Mouse (Mus musculus) forebrain, embryonic 13.5 days (tissue): Measurements from ENCODE around the gene Cacng4. TPM values are rescaled to one million over a fixed set of nuclear protein-coding genes. Genes with fewer than 3 reads are reported as not detected.

Experiments used
- ATAC-seq: fragments of 200-750 bp; cut with Nextera tagmentation; 2 replicates; pipeline ENCODE4 v1.8.0; 2017
- H3K27ac ChIP-seq: fragments of 300-500 bp; sonication (generic); 2 replicates; pipeline ENCODE4 v1.5.1; 2015; ENCODE audit warnings: inconsistent platforms, mild to moderate bottlenecking, moderate library complexity
- H3K27me3 ChIP-seq: fragments of 300-500 bp; sonication (generic); 2 replicates; pipeline ENCODE4 v1.6.1; 2015; ENCODE audit warnings: mild to moderate bottlenecking, inconsistent platforms
- H3K36me3 ChIP-seq: fragments of 300-500 bp; sonication (generic); 2 replicates; pipeline ENCODE4 v1.6.1; 2015; ENCODE audit warnings: mild to moderate bottlenecking, inconsistent platforms; ENCODE audit not compliant: poor library complexity, severe bottlenecking
- H3K4me1 ChIP-seq: fragments of 300-500 bp; sonication (generic); 2 replicates; pipeline ENCODE4 v1.6.1; 2015; ENCODE audit warnings: inconsistent platforms
- H3K4me2 ChIP-seq: fragments of 300-500 bp; sonication (generic); 2 replicates; pipeline ENCODE4 v1.6.1; 2015; ENCODE audit warnings: inconsistent platforms, mild to moderate bottlenecking, moderate library complexity
- H3K4me3 ChIP-seq: fragments of 300-500 bp; sonication (generic); 2 replicates; pipeline ENCODE4 v1.5.1; 2015; ENCODE audit warnings: mild to moderate bottlenecking, inconsistent platforms
- H3K9ac ChIP-seq: fragments of 300-500 bp; sonication (generic); 2 replicates; pipeline ENCODE4 v1.6.1; 2015; ENCODE audit warnings: mild to moderate bottlenecking, inconsistent platforms
- H3K9me3 ChIP-seq: fragments of 300-500 bp; sonication (generic); replicated peaks from 2 replicates; pipeline ENCODE4 v1.6.1; 2016; ENCODE audit warnings: inconsistent platforms
- WGBS: fragments of 180-500 bp; shearing (Covaris S2); methylation state at CpG from one replicate; pipeline ENCODE4 v1.1.7; 2015; 5-methylcytosine and 5-hydroxymethylcytosine counted together
- polyA plus RNA-seq: library from polyadenylated mRNA; unstranded; fragments of >200 nt; fragmentation: Nextera tagmentation; extraction: Ambion mirVana; gene quantifications from 2 replicates; pipeline ENCODE4 v1.2.1, GENCODE M21; 2015

Cacng4 gene
- 23.1 and 27.6 TPM in 2 replicates for polyA plus RNA-seq

- peaks cover 6% of the 10 kb centered on the region for H3K27me3 ChIP-seq
- H3K9ac ChIP-seq: peak within 1 kb of the TSS; percentile 87
- peak within 1 kb of the TSS; percentile 93 for H3K4me2 ChIP-seq
- H3K4me3 ChIP-seq: peak within 1 kb of the TSS; percentile 79
- H3K27ac ChIP-seq: peak within 1 kb of the TSS; percentile 93
- H3K9me3 ChIP-seq: no peaks in the 10 kb centered on the region
- WGBS: 2% methylated on average over 10 of the region's 73 CpGs
- peak; percentile 65 for ATAC-seq
- peaks cover 5% of the 10 kb centered on the region for H3K36me3 ChIP-seq
- peaks cover 45% of the 10 kb centered on the region for H3K4me1 ChIP-seq
Observed at GRCm38 (mm10) chr11:107794547-107795269, at the start of gene Cacng4. Gene Cacng4 (minus strand): TSS chr11:107794557.

GRCm38 (mm10) chr11:107833351-107834040, 39.1 kb upstream of the Cacng4 start:
- H3K27ac ChIP-seq: no peak overlapping the region

GRCm38 (mm10) chr11:107817196-107817595, 22.8 kb upstream of the Cacng4 start:
- Histone ChIP-seq H3K9ac (no peak overlapping the region), H3K4me2 (no peak overlapping the region), H3K27ac (no peak overlapping the region), H3K27me3 (no peaks in the 10 kb centered on the region), H3K36me3 (no peaks in the 10 kb centered on the region), H3K4me3 (no peak overlapping the region), H3K4me1 (peaks cover 17% of the 10 kb centered on the region; the same call in 1 of the 2 replicates), H3K9me3 (no peaks in the 10 kb centered on the region)
- WGBS: 35% methylated on average over 5 of the region's 5 CpGs
- ATAC-seq: no peak

More at GRCm38 (mm10) chr11:107833351-107834040, 39.1 kb upstream of the Cacng4 start:
- H3K9ac ChIP-seq: no peak overlapping the region
- no peaks in the 10 kb centered on the region for H3K27me3 ChIP-seq
- no peak overlapping the region for H3K4me3 ChIP-seq
- WGBS: 68% methylated on average over 7 of the region's 7 CpGs
- no peak overlapping the region for H3K4me2 ChIP-seq
- H3K9me3 ChIP-seq: no peaks in the 10 kb centered on the region
- no peak for ATAC-seq
- no peaks in the 10 kb centered on the region for H3K4me1 ChIP-seq
- no peaks in the 10 kb centered on the region for H3K36me3 ChIP-seq

- Histone ChIP-seq H3K36me3 (no peaks in the 10 kb centered on the region), H3K27ac (no peak overlapping the region; the same call in 1 of the 2 replicates), H3K4me3 (0 out of 2 replicates have a peak overlapping the region, but pooled peaks have one; percentile 8), H3K4me1 (peaks cover 18% of the 10 kb centered on the region; the same call in 1 of the 2 replicates), H3K9ac (peak overlapping the region; percentile 21), H3K4me2 (peak overlapping the region; percentile 39), H3K27me3 (no peaks in the 10 kb centered on the region), H3K9me3 (no peaks in the 10 kb centered on the region)
- ATAC-seq: no peak
- 27% methylated on average over 21 of the region's 21 CpGs for WGBS
Observed at GRCm38 (mm10) chr11:107812941-107813648, 18.7 kb upstream of the Cacng4 start.

GRCm38 (mm10) chr11:107812429-107812828, 18.1 kb upstream of the Cacng4 start:
- ATAC-seq: no peak
- WGBS: 51% methylated on average over 4 of the region's 4 CpGs

GRCm38 (mm10) chr11:107808508-107808907, 14.2 kb upstream of the Cacng4 start:
- Histone ChIP-seq H3K36me3 (no peaks in the 10 kb centered on the region), H3K9me3 (no peaks in the 10 kb centered on the region), H3K9ac (no peak overlapping the region), H3K27ac (no peak overlapping the region), H3K27me3 (no peaks in the 10 kb centered on the region), H3K4me3 (no peak overlapping the region), H3K4me2 (no peak overlapping the region), H3K4me1 (peaks cover 14% of the 10 kb centered on the region; the same call in 1 of the 2 replicates)
- 69% methylated on average over 8 of the region's 8 CpGs for WGBS
- ATAC-seq: no peak

More at GRCm38 (mm10) chr11:107812429-107812828, 18.1 kb upstream of the Cacng4 start:
- H3K9me3 ChIP-seq: no peaks in the 10 kb centered on the region
- no peak overlapping the region for H3K9ac ChIP-seq
- H3K27ac ChIP-seq: no peak overlapping the region
- H3K36me3 ChIP-seq: no peaks in the 10 kb centered on the region
- H3K27me3 ChIP-seq: no peaks in the 10 kb centered on the region
- peaks cover 18% of the 10 kb centered on the region; the same call in 1 of the 2 replicates for H3K4me1 ChIP-seq
- H3K4me3 ChIP-seq: no peak overlapping the region
- H3K4me2 ChIP-seq: no peak overlapping the region; the same call in 1 of the 2 replicates

GRCm38 (mm10) chr11:107806058-107806457, 11.7 kb upstream of the Cacng4 start:
- Histone ChIP-seq H3K9ac (no peak overlapping the region), H3K27ac (no peak overlapping the region), H3K4me2 (no peak overlapping the region), H3K36me3 (no peaks in the 10 kb centered on the region), H3K9me3 (no peaks in the 10 kb centered on the region), H3K27me3 (no peaks in the 10 kb centered on the region), H3K4me3 (no peak overlapping the region), H3K4me1 (no peaks in the 10 kb centered on the region)
- no peak for ATAC-seq
- 72% methylated on average over 1 of the region's 1 CpGs for WGBS

- no peaks in the 10 kb centered on the region for H3K36me3 ChIP-seq
- WGBS: 86% methylated on average over 3 of the region's 3 CpGs
- no peak overlapping the region for H3K4me2 ChIP-seq
- no peak for ATAC-seq
- H3K4me3 ChIP-seq: no peak overlapping the region
- no peaks in the 10 kb centered on the region for H3K9me3 ChIP-seq
- H3K9ac ChIP-seq: no peak overlapping the region
- H3K4me1 ChIP-seq: peaks cover 7% of the 10 kb centered on the region
- no peak overlapping the region for H3K27ac ChIP-seq
- peaks cover 4% of the 10 kb centered on the region; the same call in 1 of the 2 replicates for H3K27me3 ChIP-seq
Observed at GRCm38 (mm10) chr11:107801946-107802345, 7.6 kb upstream of the Cacng4 start.

GRCm38 (mm10) chr11:107799331-107799730, 5.0 kb upstream of the Cacng4 start:
- Histone ChIP-seq H3K4me3 (no peak overlapping the region), H3K27ac (no peak overlapping the region), H3K9ac (no peak overlapping the region), H3K9me3 (no peaks in the 10 kb centered on the region), H3K27me3 (peaks cover 6% of the 10 kb centered on the region), H3K4me2 (0 out of 2 replicates have a peak overlapping the region, but pooled peaks have one; percentile 2), H3K36me3 (no peaks in the 10 kb centered on the region), H3K4me1 (peaks cover 22% of the 10 kb centered on the region)
- no peak for ATAC-seq
- 21% methylated on average over 9 of the region's 9 CpGs for WGBS

- H3K27me3 ChIP-seq: peaks cover 6% of the 10 kb centered on the region
- ATAC-seq: no peak
- H3K9ac ChIP-seq: no peak overlapping the region
- H3K27ac ChIP-seq: no peak overlapping the region
- H3K4me3 ChIP-seq: no peak overlapping the region
- no peak overlapping the region for H3K4me2 ChIP-seq
- H3K36me3 ChIP-seq: no peaks in the 10 kb centered on the region
- peaks cover 44% of the 10 kb centered on the region for H3K4me1 ChIP-seq
- WGBS: 38% methylated on average over 7 of the region's 7 CpGs
- H3K9me3 ChIP-seq: no peaks in the 10 kb centered on the region
Observed at GRCm38 (mm10) chr11:107796346-107796745, 2.0 kb upstream of the Cacng4 start.

GRCm38 (mm10) chr11:107795384-107796035, 1.2 kb upstream of the Cacng4 start:
- ATAC-seq: no peak

More at GRCm38 (mm10) chr11:107795384-107796035, 1.2 kb upstream of the Cacng4 start:
- peak overlapping the region; percentile 93; the same call in 1 of the 2 replicates for H3K27ac ChIP-seq
- 2% methylated on average over 9 of the region's 9 CpGs for WGBS
- peak overlapping the region; percentile 16; the same call in 1 of the 2 replicates for H3K9ac ChIP-seq
- peak overlapping the region; percentile 79 for H3K4me3 ChIP-seq
- H3K9me3 ChIP-seq: no peaks in the 10 kb centered on the region
- peaks cover 46% of the 10 kb centered on the region for H3K4me1 ChIP-seq
- H3K27me3 ChIP-seq: peaks cover 6% of the 10 kb centered on the region
- no peaks in the 10 kb centered on the region for H3K36me3 ChIP-seq
- H3K4me2 ChIP-seq: peak overlapping the region; percentile 93
